In genomic region chr2:119798246-119798927, GRCm38 (mm10) we compare ENCODE assay signal across 8 mouse cellular contexts. TPM values are rescaled to one million over a fixed set of nuclear protein-coding genes. Genes with fewer than 3 reads are reported as not detected.
A peak's percentile ranks its signal among the peaks of the same experiment; 100 is the strongest.
DNase-seq lines count a peak whose midpoint lies in the region; ATAC-seq and TF ChIP-seq lines count a peak whose summit lies in the region.

No protein-coding gene starts in this region.

- H3K4me1 ChIP-seq in G1E (ENCODE audit: insufficient read depth, low read depth, low read length), result peaks cover 33% of the 10 kb centered on the region
- H3K4me1 ChIP-seq in heart, embryonic 11.5 days (ENCODE audit: control insufficient read depth, insufficient read depth, low read length), result peaks cover 24% of the 10 kb centered on the region
- 0 out of 2 replicates have a peak, but pooled peaks cover 5% of the 10 kb centered on the region for H3K4me1 ChIP-seq in kidney, postnatal 0 days (replicated peaks; ENCODE audit: insufficient read depth, low read length)

- H3K9me3 ChIP-seq in G1E (replicated peaks), result no peaks in the 10 kb centered on the region
- no peaks in the 10 kb centered on the region for H3K9me3 ChIP-seq in heart, embryonic 11.5 days (replicated peaks; ENCODE audit: control insufficient read depth, low read length)
- H3K9me3 ChIP-seq in kidney, postnatal 0 days (replicated peaks; ENCODE audit: low read length), result no peaks in the 10 kb centered on the region

- H3K4me2 ChIP-seq in heart, embryonic 11.5 days, result peak overlapping the region; percentile 99
- no peak overlapping the region; the same call in 1 of the 2 replicates for H3K4me2 ChIP-seq in kidney, postnatal 0 days (ENCODE audit: low read length)

- H3K27me3 ChIP-seq in G1E (ENCODE audit: insufficient read depth, low read length), result peaks cover 74% of the 10 kb centered on the region
- peaks cover 20% of the 10 kb centered on the region for H3K27me3 ChIP-seq in heart, embryonic 11.5 days (ENCODE audit: control insufficient read depth, insufficient read depth, low read length)
- H3K27me3 ChIP-seq in kidney, postnatal 0 days (ENCODE audit: insufficient read depth, low read length), result no peaks in the 10 kb centered on the region

- no peak overlapping the region for H3K9ac ChIP-seq in heart, embryonic 11.5 days (ENCODE audit: low read depth, low read length)
- H3K9ac ChIP-seq in kidney, postnatal 0 days (ENCODE audit: low read depth, low read length), result no peak overlapping the region

- 10% methylated on average over 13 of the region's 13 CpGs for WGBS in heart, embryonic 11.5 days (ENCODE audit: insufficient replicate concordance)
- WGBS in kidney, postnatal 0 days, result 13% methylated on average over 13 of the region's 13 CpGs

- TF ChIP-seq CTCF in G1E (IDR thresholded peaks at IDR 0.05; ENCODE audit: low read depth, low read length), result 0 out of 2 replicates have a peak, but pooled peaks have one; percentile 21
- TF ChIP-seq CTCF in kidney, postnatal 0 days (IDR thresholded peaks at IDR 0.05; ENCODE audit: low read depth), result peak; percentile 71

- no peak overlapping the region for H3K4me3 ChIP-seq in G1E (ENCODE audit: low read depth, low read length)
- H3K4me3 ChIP-seq in heart, embryonic 11.5 days (ENCODE audit: low read depth, low read length), result 0 out of 2 replicates have a peak overlapping the region, but pooled peaks have one; percentile 8
- no peak overlapping the region for H3K4me3 ChIP-seq in kidney, postnatal 0 days (replicated peaks; ENCODE audit: low read depth, low read length)

- ATAC-seq in G1E (ENCODE audit: extremely low read depth, insufficient number of reproducible peaks, low FRiP score, poor library complexity, severe bottlenecking), result no peak
- ATAC-seq in heart, embryonic 11.5 days (replicated peaks; ENCODE audit: insufficient number of reproducible peaks, low FRiP score, low TSS enrichment), result no peak
- no peak for ATAC-seq in kidney, postnatal 0 days (replicated peaks; ENCODE audit: low FRiP score, low read depth)

- DNase-seq in B cell, adult 2 months, result peak; percentile 73
- DNase-seq in G1E (ENCODE audit: low spot score), result peak; percentile 34
- DNase-seq in cerebellum, postnatal 10 days, result peak; percentile 83 to 89
- peak; percentile 84 for DNase-seq in kidney, postnatal 0 days (ENCODE audit: low spot score)
- DNase-seq in lung, postnatal 25 days (ENCODE audit: low spot score), result peak; percentile 69
- peak; percentile 22 for DNase-seq in skeletal muscle tissue, adult 2 months (ENCODE audit: low read depth, low spot score)
- no peak for DNase-seq in frontal cortex, postnatal 14 days (ENCODE audit: low spot score in 2 of 2)

- H3K36me3 ChIP-seq in G1E (replicated peaks), result no peaks in the 10 kb centered on the region
- no peaks in the 10 kb centered on the region for H3K36me3 ChIP-seq in heart, embryonic 11.5 days (ENCODE audit: control insufficient read depth, insufficient read depth, low read length)
- H3K36me3 ChIP-seq in kidney, postnatal 0 days (ENCODE audit: insufficient read depth, low read length), result no peaks in the 10 kb centered on the region

- peak overlapping the region; percentile 3; the same call in 1 of the 2 replicates for H3K27ac ChIP-seq in heart, embryonic 11.5 days (ENCODE audit: low read depth, low read length)
- no peak overlapping the region for H3K27ac ChIP-seq in kidney, postnatal 0 days

RNA-seq across cellular contexts. Expression of gene Tyro3, which starts 0.9 kb away (rescaled TPM):
- not detected in 2 replicates for total RNA-seq in G1E (2014; fragmentation: Nextera tagmentation)
- total RNA-seq in G1E (2017), result 0.87 and 1.1 TPM in 2 replicates
- polyA plus RNA-seq in G1E (2012), result 0.28 and 0.42 TPM in 2 replicates
- 7.3 and 8.4 TPM in 2 replicates for polyA plus RNA-seq in heart, embryonic 11.5 days (2014; fragmentation: Nextera tagmentation; extraction: Ambion mirVana)
- polyA plus RNA-seq in kidney, postnatal 0 days (2015; fragmentation: Nextera tagmentation; extraction: Ambion mirVana), result 7.7 and 9.7 TPM in 2 replicates

RNA-seq across cellular contexts. Expression of gene Rpap1, which starts 11.1 kb away (rescaled TPM):
- total RNA-seq in G1E (2014; fragmentation: Nextera tagmentation), result 22.3 and 23.9 TPM in 2 replicates
- 8.0 and 8.1 TPM in 2 replicates for total RNA-seq in G1E (2017)
- 36.4 and 41.3 TPM in 2 replicates for polyA plus RNA-seq in G1E (2012)
- polyA plus RNA-seq in heart, embryonic 11.5 days (2014; fragmentation: Nextera tagmentation; extraction: Ambion mirVana), result 16.2 and 17.4 TPM in 2 replicates
- polyA plus RNA-seq in kidney, postnatal 0 days (2015; fragmentation: Nextera tagmentation; extraction: Ambion mirVana), result 15.7 and 19.0 TPM in 2 replicates

RNA-seq across cellular contexts. Expression of gene Ltk, which starts 38.2 kb away (rescaled TPM):
- total RNA-seq in G1E (2014; fragmentation: Nextera tagmentation), result not detected in 2 replicates
- 0.11 TPM in 1 of 2 replicates, not detected in the other for total RNA-seq in G1E (2017)
- polyA plus RNA-seq in G1E (2012), result not detected in 2 replicates
- polyA plus RNA-seq in heart, embryonic 11.5 days (2014; fragmentation: Nextera tagmentation; extraction: Ambion mirVana), result 0.07 TPM in 1 of 2 replicates, not detected in the other
- polyA plus RNA-seq in kidney, postnatal 0 days (2015; fragmentation: Nextera tagmentation; extraction: Ambion mirVana), result 0.52 and 0.53 TPM in 2 replicates

RNA-seq across cellular contexts. Expression of gene Itpka, which starts 56.2 kb away (rescaled TPM):
- total RNA-seq in G1E (2014; fragmentation: Nextera tagmentation), result 0.39 TPM in 1 of 2 replicates, not detected in the other
- 0.22 and 0.52 TPM in 2 replicates for total RNA-seq in G1E (2017)
- polyA plus RNA-seq in G1E (2012), result 1.9 TPM in 2 replicates
- polyA plus RNA-seq in heart, embryonic 11.5 days (2014; fragmentation: Nextera tagmentation; extraction: Ambion mirVana), result 1.9 and 2.2 TPM in 2 replicates
- 0.83 and 1.1 TPM in 2 replicates for polyA plus RNA-seq in kidney, postnatal 0 days (2015; fragmentation: Nextera tagmentation; extraction: Ambion mirVana)

Comparison
In these comparisons a context has a peak if more than half of its experiments do, and no peak if none do; other contexts are left out.
1. DNase-seq: peak in B cell, adult 2 months (2 of 2), G1E (single experiment), cerebellum, postnatal 10 days (2 of 2), kidney, postnatal 0 days (single experiment), lung, postnatal 25 days (single experiment) and skeletal muscle tissue, adult 2 months (single experiment); none in frontal cortex, postnatal 14 days (0 of 2).